Mouse (Mus musculus): ENCODE measurements around the gene Cers5. TPM values are rescaled to one million over a fixed set of nuclear protein-coding genes. Genes with fewer than 3 reads are reported as not detected.

The Cers5 gene
- total RNA-seq, 2 experiments from 2014 or later: 38.8 to 39.6 TPM

- intact Hi-C loops (cut with DNase I): no loop called here
- DNase-seq (ENCODE audit: low spot score in 2 of 2): no peak
Measured at GRCm38 (mm10) chr15:99792221-99792815, 19.6 kb upstream of the Cers5 start.

GRCm38 (mm10) chr15:99791003-99791402 is 18.3 kb upstream of the Cers5 start:
- intact Hi-C loops (cut with DNase I): no loop called here
- DNase-seq (ENCODE audit: low spot score in 2 of 2): no peak

- intact Hi-C loops (cut with DNase I): no loop called here
- peak in 1 of 2 experiments; percentile 91 for DNase-seq (ENCODE audit: low spot score in 2 of 2)
Measured at GRCm38 (mm10) chr15:99790464-99790863, 17.8 kb upstream of the Cers5 start.

- intact Hi-C loops (cut with DNase I): no loop called here
- DNase-seq (ENCODE audit: low spot score in 2 of 2): peak in 1 of 2 experiments; percentile 41
Measured at GRCm38 (mm10) chr15:99787625-99788120, 15.0 kb upstream of the Cers5 start.

GRCm38 (mm10) chr15:99778677-99779335 is 6.1 kb upstream of the Cers5 start:
- intact Hi-C loops (cut with DNase I): loop anchor here (10.0 kb wide), 2 partner anchors 126 to 284 kb away; no protein-coding TSS in a partner anchor
- DNase-seq (ENCODE audit: low spot score in 2 of 2): no peak

GRCm38 (mm10) chr15:99778148-99778547 is 5.5 kb upstream of the Cers5 start:
- intact Hi-C loops (cut with DNase I): loop anchor here (10.0 kb wide), 2 partner anchors 127 to 283 kb away; no protein-coding TSS in a partner anchor
- peak in 1 of 2 experiments; percentile 31 for DNase-seq (ENCODE audit: low spot score in 2 of 2)

- no peak for DNase-seq (ENCODE audit: low spot score in 2 of 2)
- intact Hi-C loops (cut with DNase I): loop anchor here (2.0 to 10.0 kb wide), 4 partner anchors 48 to 278 kb away; partner anchors contain the start of gene Cox14
Measured at GRCm38 (mm10) chr15:99772925-99773324, 240 bp upstream of the Cers5 start.

GRCm38 (mm10) chr15:99772277-99772880 is 306 bp downstream of the Cers5 start:
- peak; percentile 86 to 87 for DNase-seq (ENCODE audit: low spot score in 2 of 2)
- intact Hi-C loops (cut with DNase I): loop anchor here (2.0 to 10.0 kb wide), 4 partner anchors 48 to 278 kb away; partner anchors contain the start of gene Cox14

- intact Hi-C loops (cut with DNase I): loop anchor here (2.0 to 10.0 kb wide), 4 partner anchors 47 to 277 kb away; partner anchors contain the start of gene Cox14
- peak; percentile 56 to 64 for DNase-seq (ENCODE audit: low spot score in 2 of 2)
Measured at GRCm38 (mm10) chr15:99771601-99772276, 946 bp downstream of the Cers5 start.

- no peak for DNase-seq (ENCODE audit: low spot score in 2 of 2)
- intact Hi-C loops (cut with DNase I): loop anchor here (5.0 to 10.0 kb wide), 3 partner anchors 134 to 276 kb away; no protein-coding TSS in a partner anchor
Measured at GRCm38 (mm10) chr15:99771004-99771500, 1.6 kb downstream of the Cers5 start.

- intact Hi-C loops (cut with DNase I): no loop called here
- no peak for DNase-seq (ENCODE audit: low spot score in 2 of 2)
Measured at GRCm38 (mm10) chr15:99768761-99769160, 3.9 kb downstream of the Cers5 start.

- DNase-seq (ENCODE audit: low spot score in 2 of 2): no peak
- intact Hi-C loops (cut with DNase I): no loop called here
Measured at GRCm38 (mm10) chr15:99767467-99767866, 5.2 kb downstream of the Cers5 start.

GRCm38 (mm10) chr15:99754204-99754603 is 18.5 kb downstream of the Cers5 start:
- intact Hi-C loops (cut with DNase I): no loop called here

GRCm38 (mm10) chr15:99740229-99740628 is 32.5 kb downstream of the Cers5 start:
- intact Hi-C loops (cut with DNase I): no loop called here

More at GRCm38 (mm10) chr15:99754204-99754603, 18.5 kb downstream of the Cers5 start:
- DNase-seq (ENCODE audit: low spot score in 2 of 2): peak in 1 of 2 experiments; percentile 18

GRCm38 (mm10) chr15:99736675-99737074 is 36.0 kb downstream of the Cers5 start:
- DNase-seq (ENCODE audit: low spot score in 2 of 2): peak in 1 of 2 experiments; percentile 64
- intact Hi-C loops (cut with DNase I): no loop called here

More at GRCm38 (mm10) chr15:99740229-99740628, 32.5 kb downstream of the Cers5 start:
- DNase-seq (ENCODE audit: low spot score in 2 of 2): no peak

GRCm38 (mm10) chr15:99735631-99736030 is 37.1 kb downstream of the Cers5 start:
- intact Hi-C loops (cut with DNase I): no loop called here
- peak; percentile 100 for DNase-seq (ENCODE audit: low spot score in 2 of 2)

- intact Hi-C loops (cut with DNase I): no loop called here
- no peak for DNase-seq (ENCODE audit: low spot score in 2 of 2)
Measured at GRCm38 (mm10) chr15:99733186-99733585, 39.5 kb downstream of the Cers5 start.

GRCm38 (mm10) chr15:99731678-99732077 is 41.0 kb downstream of the Cers5 start:
- intact Hi-C loops (cut with DNase I): no loop called here
- no peak for DNase-seq (ENCODE audit: low spot score in 2 of 2)

- DNase-seq (ENCODE audit: low spot score in 2 of 2): no peak
- intact Hi-C loops (cut with DNase I): no loop called here
Measured at GRCm38 (mm10) chr15:99731167-99731566, 41.5 kb downstream of the Cers5 start.

All from left cerebral cortex, postnatal 25 days (tissue).